Mouse (Mus musculus): Measurements from ENCODE around the gene Hid1.
A peak's percentile ranks its signal among the peaks of the same experiment; 100 is the strongest.
"Not testable (repeated sequence)": the region's sequence is repeated elsewhere in the genome, so short reads cannot be mapped to it uniquely, and the experiment has no call there.

Gene Hid1

DNA sequence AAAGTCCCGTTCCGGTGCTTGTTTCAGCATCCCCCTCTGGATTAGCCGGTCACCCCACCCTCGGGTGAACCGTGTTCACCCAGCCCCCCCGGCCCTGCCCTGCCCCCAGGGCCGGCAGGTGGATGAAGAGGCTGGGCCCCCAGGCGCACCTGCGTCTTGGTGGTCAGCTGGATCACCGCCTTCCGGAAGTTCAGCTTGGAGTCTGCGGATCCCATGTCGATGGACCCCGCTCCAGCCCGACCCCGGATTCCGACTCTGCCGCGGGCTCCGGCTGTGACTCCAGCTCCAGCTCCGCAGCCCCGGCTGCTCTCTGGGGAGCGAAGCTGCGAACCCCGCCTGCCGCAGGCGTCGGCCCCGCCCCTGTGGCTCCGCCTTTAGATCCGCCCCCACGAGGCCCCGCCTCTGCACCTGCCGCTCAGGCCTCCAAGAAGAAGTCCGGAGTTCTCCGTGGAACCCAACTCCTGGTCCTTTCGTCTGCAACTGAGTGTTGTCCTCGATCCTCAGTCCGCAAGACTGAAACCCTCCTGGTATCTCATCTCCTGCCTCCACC lies at the start of gene Hid1:
TSS of gene Hid1 (minus strand) at position 362 of the 550 bp plus-strand sequence.
- peak; percentile 87 to 90 for DNase-seq

DNA sequence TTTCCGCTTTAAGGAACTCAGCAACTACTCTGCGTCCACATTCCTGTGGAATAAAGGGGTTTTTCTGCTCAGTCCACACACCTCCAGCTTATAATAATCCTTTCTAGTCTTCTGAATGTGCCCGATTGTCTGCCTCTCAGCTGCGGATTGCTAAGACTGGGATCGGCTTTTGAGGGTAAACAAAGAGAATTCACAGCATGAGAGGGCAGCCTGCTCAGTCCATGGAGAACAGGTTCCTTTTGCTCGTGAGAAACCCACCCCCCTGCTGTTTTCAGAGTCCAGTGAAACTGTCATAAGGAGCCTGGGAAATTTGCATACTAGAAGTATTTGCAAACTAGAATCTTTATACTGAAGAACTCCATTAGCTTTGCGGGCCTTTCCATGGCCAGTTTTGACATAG lies 42.0 kb upstream of the Hid1 start:
- no peak for DNase-seq

DNA sequence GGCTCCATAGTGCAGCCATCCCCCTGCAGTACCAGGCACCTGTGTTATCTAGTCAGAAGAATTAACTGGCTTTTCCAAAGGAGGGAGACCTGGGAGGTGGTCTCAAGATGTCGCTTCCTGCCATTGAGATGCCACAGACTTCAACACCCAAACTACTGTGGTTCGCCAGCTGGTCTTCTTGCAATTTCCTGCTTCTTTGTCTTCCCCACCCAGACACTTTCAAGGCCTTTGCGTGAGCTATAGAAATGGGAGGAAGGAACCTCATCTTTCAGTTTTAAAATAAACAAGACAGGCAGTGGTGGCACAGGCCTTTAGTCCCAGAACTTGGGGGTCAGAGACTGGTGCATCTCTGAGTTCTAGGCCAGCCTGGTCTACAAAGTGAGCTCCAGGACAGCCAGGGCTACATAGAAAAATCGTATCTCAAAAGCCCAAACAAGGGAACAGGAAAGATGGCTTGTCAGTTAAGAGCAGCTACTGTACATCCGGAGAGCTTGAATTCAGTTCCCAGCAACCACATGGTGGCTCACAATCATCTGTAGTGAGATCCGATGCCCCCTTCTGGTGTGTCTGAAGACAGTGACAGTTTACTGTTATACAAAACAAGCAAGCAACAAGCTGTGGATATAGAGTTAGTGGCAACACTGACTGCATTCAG lies 40.8 kb upstream of the Hid1 start:
- DNase-seq: no peak

GRCm38 (mm10) chr11:115406858-115407401 lies 39.4 kb upstream of the Hid1 start:
- DNase-seq: no peak

DNA sequence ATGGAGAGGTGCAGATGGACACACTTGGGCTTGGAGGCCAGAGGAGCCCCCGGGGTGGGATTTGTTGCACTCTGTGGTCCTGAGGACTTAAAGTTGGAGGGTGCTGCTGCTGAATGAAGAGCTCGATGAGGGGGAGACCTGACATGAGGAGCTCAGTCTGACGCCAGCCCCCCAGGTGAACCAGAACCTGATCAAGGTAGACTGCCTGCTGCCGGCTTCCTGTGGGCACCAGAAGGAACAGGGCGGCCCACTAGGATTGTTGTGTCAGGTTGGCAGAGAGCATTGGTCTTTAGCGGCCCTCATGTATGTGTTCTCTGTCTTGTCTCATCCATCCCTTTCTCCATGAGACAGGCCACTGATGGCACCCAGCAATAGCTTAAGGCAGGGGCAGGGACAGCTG lies 38.2 kb upstream of the Hid1 start:
- DNase-seq: no peak

DNA sequence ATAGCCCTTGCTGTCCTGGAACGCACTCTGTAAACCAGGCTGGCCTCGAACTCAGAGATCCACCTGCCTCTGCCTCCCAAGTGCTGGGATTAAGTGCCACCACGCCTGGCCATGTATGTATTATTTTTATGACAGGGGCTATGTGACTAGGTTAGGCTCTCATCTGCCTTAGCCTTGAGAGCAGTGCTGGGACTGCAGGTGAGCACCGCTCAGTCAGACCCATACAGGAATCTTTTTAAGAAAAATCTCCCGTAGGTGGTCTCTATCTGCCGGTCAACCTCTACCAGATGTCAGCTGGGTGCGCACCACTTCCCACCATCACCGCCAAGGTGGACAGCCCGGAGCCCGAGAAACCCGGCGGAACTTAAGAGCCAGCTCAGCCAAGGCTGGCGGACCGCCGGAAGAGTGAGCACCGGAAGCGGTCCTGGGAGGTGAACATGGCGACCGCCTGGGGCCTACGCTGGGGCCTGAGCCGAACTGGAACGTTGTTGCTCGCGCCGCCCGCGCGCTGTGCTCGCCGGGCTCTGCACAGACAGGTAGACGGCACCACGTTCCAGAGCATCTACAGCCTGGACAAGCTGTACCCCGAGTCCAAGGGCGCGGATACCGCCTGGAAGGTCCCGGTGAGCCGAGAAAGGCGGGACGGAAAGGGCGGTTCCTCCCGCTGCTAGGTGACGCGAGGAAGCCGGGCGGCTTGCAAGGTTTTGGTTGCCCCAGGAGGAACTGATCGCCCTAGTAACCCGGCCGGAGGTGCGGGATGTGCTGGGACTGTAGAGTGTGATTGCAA lies 36.0 kb upstream of the Hid1 start, which contains the start of gene Mrpl58:
TSS of gene Mrpl58 (plus strand) at position 415 of the 787 bp plus-strand sequence.
- peak; percentile 87 to 93 for DNase-seq

DNA sequence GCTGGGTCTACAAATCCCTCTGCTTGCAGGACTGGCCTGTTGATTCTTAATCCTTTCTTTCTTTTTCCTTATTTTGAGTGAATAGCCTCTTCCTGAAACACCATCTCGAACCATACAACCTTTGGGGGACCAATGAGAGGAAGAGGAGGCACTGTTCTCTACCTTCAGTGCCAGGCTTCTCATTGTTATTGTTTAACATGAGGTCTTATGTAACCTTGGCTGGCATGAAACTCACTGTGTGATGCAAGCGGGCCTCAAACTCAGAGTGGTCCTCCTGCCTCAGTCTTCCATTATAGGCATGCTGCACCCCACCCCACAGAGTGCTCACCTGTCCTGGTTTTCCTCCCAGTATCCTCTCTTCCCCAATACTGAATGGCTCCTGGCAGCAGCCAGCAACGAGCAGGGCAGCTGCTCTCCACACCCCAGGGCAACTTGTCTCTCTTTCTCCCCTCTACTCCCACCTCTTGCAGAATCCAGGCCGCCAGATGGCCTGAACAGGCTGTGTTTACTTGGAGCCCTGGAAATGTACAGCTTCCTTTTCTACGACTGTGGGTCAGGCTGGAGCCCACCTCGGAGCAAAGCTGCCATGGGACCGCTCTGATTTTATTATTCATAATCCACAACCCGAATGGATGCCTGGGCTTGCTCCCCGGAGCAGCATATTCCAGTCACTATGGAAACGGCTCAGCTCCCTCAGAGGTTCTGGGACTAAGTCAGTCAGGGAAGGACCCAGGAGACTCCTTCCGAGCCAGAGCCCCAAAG lies 33.3 kb upstream of the Hid1 start:
- no peak for DNase-seq

- no peak for DNase-seq
Observed at GRCm38 (mm10) chr11:115400126-115400525, 32.6 kb upstream of the Hid1 start.

DNA sequence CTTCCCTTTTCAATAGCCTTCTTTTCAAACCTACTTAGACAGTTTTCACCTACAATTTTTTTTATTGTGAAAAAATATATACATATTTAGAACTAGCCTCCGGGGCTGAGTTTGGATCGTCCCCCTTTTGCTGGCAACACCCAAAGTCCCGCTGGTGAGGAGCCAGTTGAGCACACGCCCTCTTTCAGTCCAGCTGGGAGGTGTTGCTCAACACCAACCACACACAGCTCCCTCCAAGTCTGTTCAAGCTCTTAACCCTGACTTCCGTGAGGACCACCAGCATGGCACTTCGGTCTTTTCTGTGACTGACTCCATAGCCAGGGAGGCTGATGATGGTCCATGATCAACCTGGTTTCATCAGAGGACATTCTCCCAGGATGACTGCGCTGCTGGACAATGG lies 30.5 kb upstream of the Hid1 start:
- no peak for DNase-seq

DNA sequence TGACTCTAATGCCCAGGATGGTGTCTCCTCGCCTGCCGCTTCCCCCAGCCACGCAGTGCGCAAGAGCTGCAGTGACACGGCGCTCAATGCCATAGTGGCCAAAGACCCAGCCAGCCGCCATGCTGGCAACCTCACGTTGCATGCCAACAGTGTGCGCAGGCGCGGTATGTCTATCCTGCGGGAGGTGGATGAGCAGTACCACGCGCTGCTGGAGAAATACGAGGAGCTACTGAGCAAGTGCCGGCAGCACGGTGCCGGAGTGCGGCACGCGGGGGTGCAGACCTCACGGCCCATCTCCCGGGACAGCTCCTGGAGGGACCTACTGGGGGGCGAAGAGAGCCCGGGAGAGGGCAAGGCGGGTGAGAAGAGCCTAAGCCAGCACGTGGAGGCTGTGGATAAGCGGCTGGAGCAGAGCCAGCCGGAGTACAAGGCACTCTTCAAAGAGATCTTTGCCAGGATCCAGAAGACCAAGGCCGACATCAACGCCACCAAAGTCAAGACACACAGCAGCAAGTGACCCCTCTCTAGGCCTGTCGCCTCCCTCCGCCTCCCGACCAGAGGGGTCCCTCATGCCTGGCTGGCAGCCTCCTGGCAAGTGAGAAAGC lies 26.3 kb upstream of the Hid1 start:
- no peak for DNase-seq

- no peak for DNase-seq
Observed at GRCm38 (mm10) chr11:115391358-115391757, 23.8 kb upstream of the Hid1 start.

GRCm38 (mm10) chr11:115386859-115387258 lies 19.3 kb upstream of the Hid1 start:
- DNase-seq: not testable (repeated sequence)

DNA sequence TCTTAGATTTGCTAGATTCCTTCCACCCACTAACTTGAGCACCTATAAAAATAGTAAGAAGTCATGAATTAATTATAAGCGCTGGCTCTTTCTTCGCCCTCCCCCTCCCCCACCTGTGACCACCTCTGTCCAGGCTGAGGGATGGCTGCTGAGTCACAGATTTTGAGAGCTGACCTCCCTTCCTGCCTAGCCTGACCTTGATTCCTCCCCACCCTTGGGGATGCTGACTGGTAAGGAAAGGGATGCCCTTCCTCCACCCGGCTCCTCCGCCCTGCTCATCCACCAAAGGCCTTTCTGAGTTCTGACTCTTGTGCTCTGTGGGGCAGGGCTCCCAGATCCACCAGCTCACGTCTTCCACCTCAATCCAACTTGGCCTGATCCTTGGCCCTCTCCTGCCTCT lies 17.0 kb upstream of the Hid1 start:
- peak; percentile 27 to 53 for DNase-seq

- peak in 1 of 2 experiments; percentile 25 for DNase-seq
Observed at GRCm38 (mm10) chr11:115383701-115384474, 16.3 kb upstream of the Hid1 start.

DNA sequence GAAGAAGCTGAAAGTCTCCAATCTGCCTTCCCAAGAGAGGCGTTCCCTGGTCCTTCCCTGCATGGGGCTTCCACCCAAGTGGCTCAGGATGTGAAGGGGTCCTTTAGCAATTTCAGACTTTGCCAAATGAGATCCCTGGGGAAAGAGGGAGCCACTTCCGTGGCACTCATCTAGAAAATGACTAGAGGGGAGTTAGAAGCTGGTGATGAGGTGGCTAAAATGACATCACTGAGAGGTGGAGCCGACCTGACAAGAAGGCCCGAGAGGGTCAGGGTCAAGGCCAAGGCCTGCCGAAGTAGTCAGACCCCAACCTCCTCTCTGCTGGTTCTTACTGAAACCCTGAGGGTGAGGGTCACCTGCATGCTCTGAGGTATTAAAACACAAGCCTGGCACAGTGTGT lies 15.3 kb upstream of the Hid1 start:
- no peak for DNase-seq

DNA sequence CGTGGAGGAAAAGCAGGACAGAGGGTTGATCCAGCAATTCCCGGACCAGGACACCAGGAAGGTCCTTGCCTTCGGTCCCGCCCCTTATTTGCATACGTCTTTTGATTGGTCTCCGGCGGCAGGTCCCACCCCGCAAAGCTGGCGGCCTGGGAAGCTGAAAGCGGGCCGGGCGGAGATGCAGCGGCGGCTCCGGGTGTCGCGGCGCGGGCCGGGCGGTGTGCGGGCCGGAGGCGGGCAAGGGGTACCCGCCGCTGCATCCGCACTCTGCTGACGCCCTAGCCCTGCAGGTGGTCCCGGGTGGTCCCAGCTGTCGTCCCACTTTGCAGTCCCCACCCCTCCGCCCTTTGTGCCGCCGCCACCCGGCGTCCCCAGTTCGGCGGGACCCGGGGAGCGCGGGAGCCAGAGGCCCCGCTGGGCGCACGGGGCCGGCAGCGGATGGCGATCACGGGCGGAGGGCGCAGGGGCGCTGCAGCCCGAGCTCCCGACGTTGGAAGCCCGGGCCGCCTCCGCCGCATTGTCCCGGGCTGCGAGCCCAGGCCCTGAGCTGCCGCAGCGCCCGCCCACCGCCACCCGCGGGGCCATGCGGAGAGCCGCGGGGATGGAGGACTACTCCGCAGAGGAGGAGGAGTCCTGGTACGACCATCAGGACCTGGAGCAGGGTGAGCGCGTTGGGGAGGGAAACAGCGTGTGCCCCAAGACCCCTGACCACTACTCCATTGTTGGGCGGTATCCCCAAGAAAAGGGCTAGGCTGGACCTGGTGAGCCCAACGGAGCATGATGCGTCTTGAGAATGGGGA lies 14.4 kb upstream of the Hid1 start, which contains the start of gene Cdr2l:
TSS of gene Cdr2l (plus strand) at position 174 of the 797 bp plus-strand sequence.
- peak; percentile 95 to 96 for DNase-seq

DNA sequence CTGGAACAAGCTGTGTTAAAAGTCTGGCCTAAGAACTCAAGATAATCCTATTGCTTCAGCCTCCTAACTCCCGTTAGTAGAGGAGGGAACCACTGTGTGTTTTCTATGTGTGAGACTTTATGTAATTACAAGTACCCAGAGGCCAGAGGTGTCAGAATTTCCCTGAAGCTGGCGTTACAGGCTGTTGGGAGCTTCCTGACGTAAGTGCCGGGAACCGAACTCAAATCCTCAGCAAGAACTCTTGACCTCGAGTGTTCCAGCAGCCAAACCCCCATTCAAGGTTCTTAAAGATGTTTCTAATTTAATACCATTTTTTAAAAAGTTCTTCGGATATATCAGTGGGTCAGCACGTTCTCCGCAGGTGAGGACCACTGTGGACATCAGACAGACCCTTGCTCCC lies 13.7 kb upstream of the Hid1 start:
- no peak for DNase-seq

- DNase-seq: no peak
Observed at GRCm38 (mm10) chr11:115377854-115378253, 10.3 kb upstream of the Hid1 start.

DNA sequence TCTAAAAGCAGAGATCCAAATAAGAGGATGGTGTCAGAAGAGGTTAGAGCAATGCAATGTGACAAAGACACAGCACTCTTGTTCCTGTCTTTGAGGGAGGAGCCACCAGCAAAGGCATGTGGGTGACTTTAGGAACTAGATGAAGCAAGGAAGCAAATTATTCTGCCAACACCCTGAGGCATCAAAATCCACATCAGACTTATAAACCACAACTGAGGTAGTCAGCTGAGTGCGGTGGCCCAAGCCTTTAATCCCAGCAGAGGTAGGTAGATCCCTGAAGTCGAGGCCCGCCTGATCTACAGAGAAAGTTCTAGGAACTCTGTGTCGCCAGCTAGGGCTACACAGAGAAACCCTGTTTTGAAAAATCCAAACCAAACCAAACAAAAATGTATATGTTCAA lies 9.7 kb upstream of the Hid1 start:
- no peak for DNase-seq

GRCm38 (mm10) chr11:115376722-115377121 lies 9.2 kb upstream of the Hid1 start:
- no peak for DNase-seq
